Mouse (Mus musculus) forebrain, embryonic 12.5 days (tissue): ENCODE results near the gene Tmem178. TPM values are rescaled to one million over a fixed set of nuclear protein-coding genes. Genes with fewer than 3 reads are reported as not detected.

Experiments used
- ATAC-seq: fragments of 200-750 bp; cut with Nextera tagmentation; 2 replicates; pipeline ENCODE4 v1.8.0; 2017; ENCODE audit warnings: moderate TSS enrichment; ENCODE audit not compliant: low FRiP score
- H3K27ac ChIP-seq: fragments of 300-500 bp; sonication (generic); 2 replicates; pipeline ENCODE4 v1.5.1; 2016; ENCODE audit warnings: mild to moderate bottlenecking
- H3K27me3 ChIP-seq: fragments of 300-500 bp; sonication (generic); 2 replicates; pipeline ENCODE4 v1.6.1; 2016; ENCODE audit warnings: mild to moderate bottlenecking
- H3K36me3 ChIP-seq: fragments of 300-500 bp; sonication (generic); replicated peaks from 2 replicates; pipeline ENCODE4 v1.6.1; 2016; ENCODE audit warnings: mild to moderate bottlenecking
- H3K4me1 ChIP-seq: fragments of 300-500 bp; sonication (generic); 2 replicates; pipeline ENCODE4 v1.6.1; 2016
- H3K4me2 ChIP-seq: fragments of 300-500 bp; sonication (generic); 2 replicates; pipeline ENCODE4 v1.6.1; 2016; ENCODE audit warnings: mild to moderate bottlenecking, moderate library complexity
- H3K4me3 ChIP-seq: fragments of 300-500 bp; sonication (generic); replicated peaks from 2 replicates; pipeline ENCODE4 v1.5.1; 2016; ENCODE audit warnings: mild to moderate bottlenecking
- H3K9ac ChIP-seq: fragments of 300-500 bp; sonication (generic); 2 replicates; pipeline ENCODE4 v1.6.1; 2016; ENCODE audit warnings: mild to moderate bottlenecking
- H3K9me3 ChIP-seq: fragments of 300-500 bp; sonication (generic); 2 replicates; pipeline ENCODE4 v1.6.1; 2016
- WGBS: fragments of 180-500 bp; shearing (Covaris S2); methylation state at CpG from one replicate; pipeline ENCODE4 v1.1.7; 2016; 5-methylcytosine and 5-hydroxymethylcytosine counted together
- polyA plus RNA-seq: library from polyadenylated mRNA; unstranded; fragments of >200 nt; fragmentation: Nextera tagmentation; extraction: Ambion mirVana; gene quantifications from 2 replicates; pipeline ENCODE4 v1.2.1, GENCODE M21; 2016

The Tmem178 gene
- polyA plus RNA-seq, 1 experiment from 2014 or later = 24.1 TPM

- Histone ChIP-seq H3K27ac (no peak overlapping the region), H3K4me1 (peaks cover 28% of the 10 kb centered on the region), H3K9ac (no peak overlapping the region), H3K4me3 (no peak overlapping the region), H3K27me3 (no peaks in the 10 kb centered on the region), H3K4me2 (no peak overlapping the region), H3K9me3 (no peaks in the 10 kb centered on the region), H3K36me3 (peaks cover 5% of the 10 kb centered on the region; the same call in 1 of the 2 replicates)
- ATAC-seq = no peak
- 87% methylated on average over 7 of the region's 7 CpGs for WGBS
These were observed 28.5 kb downstream of the Tmem178 start for GRCm38 (mm10) chr17:80972891-80973290.

- H3K4me1 ChIP-seq = peaks cover 10% of the 10 kb centered on the region
- peaks cover 5% of the 10 kb centered on the region; the same call in 1 of the 2 replicates for H3K36me3 ChIP-seq
- no peak for ATAC-seq
- no peak overlapping the region for H3K4me3 ChIP-seq
- no peak overlapping the region for H3K4me2 ChIP-seq
- no peak overlapping the region for H3K27ac ChIP-seq
- no peaks in the 10 kb centered on the region for H3K27me3 ChIP-seq
- H3K9ac ChIP-seq = no peak overlapping the region
- 91% methylated on average over 5 of the region's 5 CpGs for WGBS
- H3K9me3 ChIP-seq = no peaks in the 10 kb centered on the region
These were observed 32.8 kb downstream of the Tmem178 start for GRCm38 (mm10) chr17:80977245-80977644.

DNA sequence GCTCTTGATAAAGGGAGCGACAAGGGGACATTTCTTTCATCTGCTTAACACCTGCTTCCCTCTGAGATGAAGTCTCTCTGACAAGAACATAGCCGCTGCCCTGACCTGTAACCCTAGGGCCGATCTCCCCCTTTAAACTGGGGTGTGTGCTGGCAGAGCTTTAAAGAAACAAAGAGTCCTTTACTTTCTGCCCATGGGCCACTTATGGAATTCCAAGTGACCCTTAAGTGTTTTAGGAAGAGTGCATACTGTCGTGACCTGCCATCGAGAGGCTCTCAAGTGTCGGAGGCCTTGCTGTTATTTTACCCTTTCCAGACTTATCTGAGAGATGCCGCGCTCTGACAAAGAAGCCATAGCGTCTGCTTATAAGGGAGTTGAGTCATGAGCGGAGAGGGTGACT, 35.7 kb downstream of the Tmem178 start:
- H3K4me1 ChIP-seq = peaks cover 19% of the 10 kb centered on the region
- H3K9me3 ChIP-seq = no peaks in the 10 kb centered on the region
- H3K27me3 ChIP-seq = no peaks in the 10 kb centered on the region
- H3K4me2 ChIP-seq = no peak overlapping the region
- H3K9ac ChIP-seq = no peak overlapping the region
- H3K4me3 ChIP-seq = no peak overlapping the region
- WGBS = 68% methylated on average over 10 of the region's 10 CpGs
- H3K27ac ChIP-seq = no peak overlapping the region
- H3K36me3 ChIP-seq = no peaks in the 10 kb centered on the region
- no peak for ATAC-seq

DNA sequence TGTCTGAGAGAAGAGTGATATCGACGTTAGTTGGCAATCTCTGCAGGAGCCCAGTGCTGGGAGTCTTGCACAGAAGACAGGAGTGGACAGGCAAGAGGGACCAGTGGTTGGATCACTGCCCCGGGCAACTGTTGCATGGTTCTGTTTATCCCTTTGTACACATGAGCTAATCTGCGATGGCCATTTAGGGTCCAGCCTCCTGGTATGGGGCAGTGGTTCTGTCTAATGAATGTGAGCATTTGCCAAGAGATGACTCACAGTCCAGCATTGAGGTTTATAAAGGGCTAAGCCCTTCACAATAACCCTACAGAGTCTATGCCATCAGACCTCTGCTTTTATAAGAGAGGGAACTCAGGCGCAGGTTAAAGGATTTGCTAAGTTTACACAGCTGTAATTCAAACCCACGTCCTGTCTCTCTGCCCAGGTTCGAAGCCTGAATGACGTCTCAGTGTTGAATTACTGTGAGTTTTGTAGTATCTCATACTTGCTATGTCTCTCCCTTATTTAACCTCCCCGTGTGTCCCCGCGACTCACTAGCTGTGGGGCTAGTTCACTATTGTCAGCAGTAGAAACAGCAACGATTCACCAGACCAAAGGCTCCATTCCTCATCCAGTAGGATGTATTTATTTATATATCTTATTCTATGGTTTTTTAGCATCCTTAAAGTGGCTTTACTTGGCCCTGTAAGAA, 37.4 kb downstream of the Tmem178 start:
- H3K9me3 ChIP-seq = no peaks in the 10 kb centered on the region
- H3K27me3 ChIP-seq = no peaks in the 10 kb centered on the region
- peak overlapping the region; percentile 88 for H3K27ac ChIP-seq
- no peak overlapping the region for H3K4me3 ChIP-seq
- WGBS = 33% methylated on average over 12 of the region's 12 CpGs
- peak; percentile 66 for ATAC-seq
- H3K4me2 ChIP-seq = peak overlapping the region; percentile 3; the same call in 1 of the 2 replicates
- H3K4me1 ChIP-seq = peaks cover 19% of the 10 kb centered on the region
- H3K36me3 ChIP-seq = no peaks in the 10 kb centered on the region
- H3K9ac ChIP-seq = no peak overlapping the region

GRCm38 (mm10) chr17:80982412-80982787, 38.0 kb downstream of the Tmem178 start:
- Histone ChIP-seq H3K4me2 (peak overlapping the region; percentile 3; the same call in 1 of the 2 replicates), H3K27ac (peak overlapping the region; percentile 88)

GRCm38 (mm10) chr17:80982976-80983375, 38.5 kb downstream of the Tmem178 start:
- Histone ChIP-seq H3K9me3 (no peaks in the 10 kb centered on the region), H3K36me3 (no peaks in the 10 kb centered on the region), H3K27ac (0 out of 2 replicates have a peak overlapping the region, but pooled peaks have one; percentile 31), H3K27me3 (no peaks in the 10 kb centered on the region), H3K4me2 (no peak overlapping the region), H3K4me3 (no peak overlapping the region), H3K9ac (no peak overlapping the region; the same call in 1 of the 2 replicates), H3K4me1 (peaks cover 19% of the 10 kb centered on the region)
- WGBS = 84% methylated on average over 10 of the region's 10 CpGs
- no peak for ATAC-seq

More at GRCm38 (mm10) chr17:80982412-80982787, 38.0 kb downstream of the Tmem178 start:
- Histone ChIP-seq H3K4me1 (peaks cover 19% of the 10 kb centered on the region), H3K4me3 (no peak overlapping the region), H3K36me3 (no peaks in the 10 kb centered on the region), H3K27me3 (no peaks in the 10 kb centered on the region), H3K9me3 (no peaks in the 10 kb centered on the region), H3K9ac (no peak overlapping the region)
- peak; percentile 86 for ATAC-seq
- 4% methylated on average over 8 of the region's 8 CpGs for WGBS

GRCm38 (mm10) chr17:80991535-80992127, 47.2 kb downstream of the Tmem178 start:
- no peak overlapping the region for H3K9ac ChIP-seq
- no peak for ATAC-seq
- H3K4me2 ChIP-seq = no peak overlapping the region
- no peaks in the 10 kb centered on the region; the same call in 1 of the 2 replicates for H3K4me1 ChIP-seq
- H3K36me3 ChIP-seq = peaks cover 5% of the 10 kb centered on the region; the same call in 1 of the 2 replicates
- 0 out of 2 replicates have a peak, but pooled peaks cover 2% of the 10 kb centered on the region for H3K9me3 ChIP-seq
- no peaks in the 10 kb centered on the region for H3K27me3 ChIP-seq
- H3K4me3 ChIP-seq = no peak overlapping the region
- 0 out of 2 replicates have a peak overlapping the region, but pooled peaks have one; percentile 25 for H3K27ac ChIP-seq
- 73% methylated on average over 8 of the region's 8 CpGs for WGBS

DNA sequence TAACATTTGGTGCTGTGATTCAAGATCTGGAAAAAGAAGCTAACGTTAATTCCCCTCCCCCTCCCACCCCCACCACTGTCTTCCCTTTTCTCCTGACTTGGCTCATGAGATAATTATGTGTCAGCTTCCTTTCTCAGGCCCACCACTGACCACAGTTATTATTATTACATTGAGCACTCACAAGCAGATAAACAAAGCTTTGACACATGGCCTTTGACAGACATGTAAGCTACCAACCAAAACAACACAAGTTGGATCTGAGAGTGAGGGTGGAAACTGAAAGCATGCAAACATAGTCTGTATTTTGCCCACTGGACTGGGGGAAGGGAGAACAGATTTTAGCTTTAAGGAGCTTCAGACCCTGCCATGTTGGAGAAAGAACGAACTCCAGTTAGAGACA, 52.8 kb downstream of the Tmem178 start:
- Histone ChIP-seq H3K9me3 (0 out of 2 replicates have a peak, but pooled peaks cover 2% of the 10 kb centered on the region), H3K4me1 (no peaks in the 10 kb centered on the region; the same call in 1 of the 2 replicates), H3K4me2 (no peak overlapping the region), H3K9ac (no peak overlapping the region), H3K27me3 (no peaks in the 10 kb centered on the region), H3K4me3 (no peak overlapping the region), H3K36me3 (peaks cover 6% of the 10 kb centered on the region; the same call in 1 of the 2 replicates), H3K27ac (no peak overlapping the region)
- no peak for ATAC-seq
- 72% methylated on average over 2 of the region's 2 CpGs for WGBS

DNA sequence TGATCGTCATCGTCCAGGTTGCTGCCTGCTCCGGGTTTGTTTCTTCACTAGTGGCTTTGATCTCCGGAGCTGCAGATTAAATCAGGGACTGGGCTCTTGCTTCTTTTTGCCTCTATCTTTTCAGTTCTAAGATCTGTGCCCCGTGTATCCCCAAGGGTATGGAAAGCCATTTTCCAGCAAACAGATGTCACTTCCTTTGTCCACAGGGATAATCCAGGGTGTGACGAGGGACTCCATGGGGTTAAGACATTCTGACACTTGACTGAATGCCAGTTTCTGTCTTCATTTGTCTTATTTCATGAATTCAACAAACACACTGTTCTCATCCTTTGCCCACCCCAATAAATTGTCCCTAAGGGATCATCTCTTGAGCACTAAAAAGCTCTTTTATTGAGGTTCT, 54.5 kb downstream of the Tmem178 start:
- no peak overlapping the region for H3K4me3 ChIP-seq
- WGBS = 54% methylated on average over 6 of the region's 6 CpGs
- peaks cover 6% of the 10 kb centered on the region; the same call in 1 of the 2 replicates for H3K36me3 ChIP-seq
- H3K27ac ChIP-seq = no peak overlapping the region
- no peak overlapping the region for H3K4me2 ChIP-seq
- H3K9ac ChIP-seq = no peak overlapping the region
- no peak for ATAC-seq
- 0 out of 2 replicates have a peak, but pooled peaks cover 2% of the 10 kb centered on the region for H3K9me3 ChIP-seq
- no peaks in the 10 kb centered on the region for H3K27me3 ChIP-seq
- no peaks in the 10 kb centered on the region; the same call in 1 of the 2 replicates for H3K4me1 ChIP-seq

GRCm38 (mm10) chr17:81001010-81001409, 56.6 kb downstream of the Tmem178 start:
- no peaks in the 10 kb centered on the region for H3K27me3 ChIP-seq
- WGBS = 80% methylated on average over 12 of the region's 12 CpGs
- 0 out of 2 replicates have a peak, but pooled peaks cover 2% of the 10 kb centered on the region for H3K9me3 ChIP-seq
- H3K27ac ChIP-seq = no peak overlapping the region
- no peak overlapping the region for H3K4me3 ChIP-seq
- peaks cover 10% of the 10 kb centered on the region for H3K4me1 ChIP-seq
- H3K9ac ChIP-seq = no peak overlapping the region
- H3K36me3 ChIP-seq = peaks cover 6% of the 10 kb centered on the region; the same call in 1 of the 2 replicates
- ATAC-seq = no peak
- no peak overlapping the region for H3K4me2 ChIP-seq

DNA sequence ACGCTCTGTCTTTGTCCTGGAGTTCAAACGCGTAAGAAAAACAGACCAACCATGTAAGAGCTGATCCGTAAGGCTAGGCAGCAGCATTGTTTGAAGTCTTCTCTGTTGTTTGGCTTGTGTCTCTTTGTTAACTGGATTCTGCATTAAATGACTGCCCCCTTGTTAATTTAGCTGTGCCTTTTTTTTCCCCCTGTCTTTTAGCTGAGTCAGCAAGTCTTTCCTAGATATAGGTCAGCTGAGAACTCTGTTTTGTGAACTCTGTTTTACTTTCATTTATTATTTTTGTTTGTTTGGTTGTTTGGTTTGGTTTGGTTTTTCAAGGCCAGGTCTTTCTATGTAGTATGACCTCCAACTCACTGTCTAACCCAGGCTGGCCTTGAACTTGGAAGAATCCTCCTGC, 57.2 kb downstream of the Tmem178 start:
- 72% methylated on average over 4 of the region's 4 CpGs for WGBS
- no peak overlapping the region for H3K27ac ChIP-seq
- no peak for ATAC-seq
- no peak overlapping the region for H3K9ac ChIP-seq
- 0 out of 2 replicates have a peak, but pooled peaks cover under 1% of the 10 kb centered on the region for H3K36me3 ChIP-seq
- no peaks in the 10 kb centered on the region for H3K9me3 ChIP-seq
- peaks cover 10% of the 10 kb centered on the region for H3K4me1 ChIP-seq
- H3K27me3 ChIP-seq = no peaks in the 10 kb centered on the region
- H3K4me3 ChIP-seq = no peak overlapping the region
- H3K4me2 ChIP-seq = no peak overlapping the region

DNA sequence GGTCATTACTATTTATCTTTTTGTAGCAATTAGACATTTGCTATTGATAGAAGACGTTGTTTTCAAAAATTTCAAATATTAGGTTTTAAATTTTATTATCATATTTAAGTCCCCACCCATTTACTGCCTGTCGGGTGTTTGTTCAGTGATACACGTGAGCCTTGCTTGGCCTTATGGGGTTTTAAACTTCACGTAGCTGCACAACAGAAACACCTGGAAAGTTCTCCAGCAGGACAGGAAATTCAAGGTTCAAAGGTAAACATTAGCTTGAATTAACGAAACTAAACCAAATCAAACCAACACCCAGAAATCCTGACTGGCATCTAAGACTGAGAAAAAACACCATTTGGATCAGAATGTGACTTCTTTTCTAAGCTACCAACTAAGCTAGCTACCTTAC, 57.7 kb downstream of the Tmem178 start:
- H3K4me2 ChIP-seq = no peak overlapping the region
- no peak for ATAC-seq
- WGBS = 87% methylated on average over 5 of the region's 5 CpGs
- H3K27ac ChIP-seq = no peak overlapping the region
- H3K4me3 ChIP-seq = no peak overlapping the region
- no peaks in the 10 kb centered on the region for H3K36me3 ChIP-seq
- H3K9ac ChIP-seq = no peak overlapping the region
- H3K4me1 ChIP-seq = peaks cover 10% of the 10 kb centered on the region
- no peaks in the 10 kb centered on the region for H3K27me3 ChIP-seq
- no peaks in the 10 kb centered on the region for H3K9me3 ChIP-seq
